Mouse (Mus musculus) myocyte (in vitro differentiated cells): ENCODE data around the gene Vmn2r12. TPM values are rescaled to one million over a fixed set of nuclear protein-coding genes. Genes with fewer than 3 reads are reported as not detected.
"Not testable (repeated sequence)": the region's sequence is repeated elsewhere in the genome, so short reads cannot be mapped to it uniquely, and the experiment has no call there.

ENCODE experiments used
- H3K27me3 ChIP-seq: one replicate; pipeline ENCODE4 v1.6.1; 2011; ENCODE audit not compliant: control insufficient read depth, insufficient read depth, insufficient read length
- H3K36me3 ChIP-seq: one replicate; pipeline ENCODE4 v1.6.1; 2011; ENCODE audit not compliant: control insufficient read depth, insufficient read depth
- H3K4me2 ChIP-seq: one replicate; pipeline ENCODE4 v1.6.1; 2011; ENCODE audit warnings: low read depth, control low read depth
- H3K4me3 ChIP-seq: one replicate; pipeline ENCODE4 v1.5.1; 2011; ENCODE audit warnings: mild to moderate bottlenecking, control low read depth, moderate library complexity
- H3K79me2 ChIP-seq: one replicate; pipeline ENCODE4 v1.6.1; 2011; ENCODE audit not compliant: control insufficient read depth, insufficient read depth
- H3ac ChIP-seq: one replicate; pipeline ENCODE4 v1.6.1; 2011; ENCODE audit not compliant: control insufficient read depth, insufficient read length
- CEBPB ChIP-seq: IDR thresholded peaks from 2 replicates; pipeline ENCODE4 v1.6.1; 2011; ENCODE audit warnings: mild to moderate bottlenecking, moderate library complexity; ENCODE audit not compliant: poor library complexity, insufficient read depth, severe bottlenecking
- E2F4 ChIP-seq: IDR thresholded peaks from one replicate; pipeline ENCODE4 v1.6.1; 2011; ENCODE audit warnings: mild to moderate bottlenecking, control low read depth, moderate library complexity; ENCODE audit not compliant: insufficient read depth
- MAX ChIP-seq: IDR thresholded peaks from one replicate; pipeline ENCODE4 v1.6.1; 2011; ENCODE audit warnings: low read depth, mild to moderate bottlenecking, control low read depth
- MYOD1 ChIP-seq, 3 experiments: IDR thresholded peaks; one replicate each; pipeline ENCODE4 v1.6.1; 2011; ENCODE audit warnings: control low read depth in 2 of 3, low read depth in 2 of 3, mild to moderate bottlenecking in 2 of 3, moderate library complexity in 1 of 3; ENCODE audit not compliant: insufficient read length in 2 of 3, control insufficient read depth in 1 of 3
- MYOG ChIP-seq, 3 experiments: IDR thresholded peaks; one replicate each; pipeline ENCODE4 v1.6.1; 2011; ENCODE audit warnings: control low read depth in 2 of 3, low read depth in 2 of 3, mild to moderate bottlenecking in 2 of 3; ENCODE audit not compliant: insufficient read length in 2 of 3, control insufficient read depth in 1 of 3, insufficient read depth in 1 of 3
- POLR2AphosphoS2 ChIP-seq: IDR thresholded peaks from one replicate; pipeline ENCODE4 v1.6.1; 2011; ENCODE audit warnings: low read depth, control low read depth; ENCODE audit not compliant: insufficient read length
- REST ChIP-seq: IDR thresholded peaks from one replicate; pipeline ENCODE4 v1.6.1; 2011; ENCODE audit warnings: mild to moderate bottlenecking, control low read depth, moderate library complexity; ENCODE audit not compliant: insufficient read depth, insufficient read length
- SRF ChIP-seq: IDR thresholded peaks from one replicate; pipeline ENCODE4 v1.6.1; 2011; ENCODE audit warnings: low read depth; ENCODE audit not compliant: control insufficient read depth, insufficient read length
- TCF12 ChIP-seq: IDR thresholded peaks from one replicate; pipeline ENCODE4 v1.6.1; 2011; ENCODE audit warnings: mild to moderate bottlenecking, control low read depth; ENCODE audit not compliant: poor library complexity, insufficient read depth, severe bottlenecking
- TCF3 ChIP-seq: IDR thresholded peaks from one replicate; pipeline ENCODE4 v1.6.1; 2011; ENCODE audit warnings: low read depth, control low read depth; ENCODE audit not compliant: insufficient read length
- USF1 ChIP-seq: IDR thresholded peaks from one replicate; pipeline ENCODE4 v1.6.1; 2011; ENCODE audit warnings: low read depth, mild to moderate bottlenecking, control low read depth, moderate library complexity
- polyA plus RNA-seq: library from polyadenylated mRNA; unstranded; fragments of >200 nt; fragmentation: generic; extraction: Trizol; gene quantifications from one replicate; pipeline ENCODE4 v1.2.1, GENCODE M21; 2012; ENCODE audit warnings: missing spikeins

The Vmn2r12 gene
- not detected for polyA plus RNA-seq

DNA sequence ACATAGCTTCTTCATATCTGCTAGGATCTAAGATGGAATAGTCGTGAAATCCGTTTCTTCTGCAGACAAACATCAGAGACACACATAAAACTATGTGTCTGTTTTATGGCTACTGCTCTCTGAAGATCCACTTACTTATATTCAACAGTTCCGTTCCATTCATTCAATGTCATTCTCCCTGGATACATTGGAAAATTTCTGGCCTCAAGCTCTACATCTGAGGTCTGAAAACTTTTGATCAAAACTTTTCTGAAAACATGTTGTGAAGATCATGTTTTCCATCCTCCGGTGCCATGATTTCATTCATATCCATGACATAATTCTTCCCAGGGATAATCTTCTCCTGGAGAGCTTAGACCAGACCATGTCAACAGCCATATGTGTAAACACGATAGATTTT, at the start of gene Vmn2r12:
Gene Vmn2r12 (minus strand): TSS at position 101 of the 400 bp plus-strand sequence.
- H3K4me3 ChIP-seq, H3ac ChIP-seq, H3K27me3 ChIP-seq, H3K36me3 ChIP-seq, H3K4me2 ChIP-seq, H3K79me2 ChIP-seq: not testable (repeated sequence)

DNA sequence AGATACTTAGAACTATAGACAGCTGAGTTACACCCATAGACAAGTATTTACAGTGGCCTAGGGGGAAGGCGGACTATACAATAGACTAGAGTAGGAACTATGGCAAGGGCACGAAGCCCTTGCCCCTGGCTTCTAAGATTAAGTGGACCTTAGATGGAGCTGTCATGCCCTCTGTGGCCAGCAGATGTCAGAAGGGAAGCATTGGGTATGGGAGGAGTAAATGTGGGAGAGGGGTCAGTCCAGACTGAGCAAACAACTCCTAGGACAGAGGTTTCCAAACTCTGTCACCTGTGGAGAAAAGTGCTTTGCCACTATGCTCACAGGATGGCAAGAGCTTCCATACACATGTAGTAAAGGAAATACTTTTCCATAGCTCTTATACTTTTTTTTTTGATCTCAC, 41.8 kb upstream of the Vmn2r12 start:
- Histone ChIP-seq H3K4me3 (no peak overlapping the region), H3K79me2 (no peaks in the 10 kb centered on the region), H3ac (no peak overlapping the region), H3K36me3 (no peaks in the 10 kb centered on the region), H3K27me3 (no peaks in the 10 kb centered on the region), H3K4me2 (no peak overlapping the region)
- TF ChIP-seq REST (no peak), E2F4 (no peak), TCF12 (no peak), POLR2AphosphoS2 (no peak), CEBPB (no peak)

DNA sequence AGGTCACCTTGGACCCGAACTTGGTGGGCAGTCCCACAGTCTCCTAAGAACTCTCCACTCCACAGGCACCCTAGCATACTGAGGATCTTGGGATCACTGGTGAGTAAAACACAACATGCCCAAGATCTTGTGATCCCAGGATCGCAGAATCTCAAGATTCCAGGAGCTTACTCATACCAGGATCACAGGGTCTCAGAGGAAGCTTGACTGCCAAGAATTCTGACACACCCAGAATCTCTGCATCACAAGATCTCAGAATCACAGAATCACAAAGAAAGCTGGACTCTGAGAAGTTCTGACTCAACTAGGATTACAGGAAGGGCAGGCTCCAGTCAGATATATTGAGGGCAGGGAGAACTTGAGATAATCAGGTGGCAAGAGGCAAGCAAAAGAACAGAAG, 39.0 kb upstream of the Vmn2r12 start:
- no peak for TF ChIP-seq TCF3
- no peak for TF ChIP-seq REST
- TF ChIP-seq SRF: no peak
- TF ChIP-seq CEBPB: no peak
- no peak for TF ChIP-seq TCF12
- TF ChIP-seq MYOG (IDR thresholded peaks at IDR 0.05; ENCODE audit: control insufficient read depth in 1 of 3, insufficient read depth in 1 of 3, insufficient read length in 2 of 3, low read depth in 2 of 3): no peak
- TF ChIP-seq USF1: no peak
- H3K36me3 ChIP-seq: no peaks in the 10 kb centered on the region
- no peak overlapping the region for H3K4me2 ChIP-seq
- no peaks in the 10 kb centered on the region for H3K27me3 ChIP-seq
- H3ac ChIP-seq: no peak overlapping the region
- H3K79me2 ChIP-seq: no peaks in the 10 kb centered on the region
- H3K4me3 ChIP-seq: no peak overlapping the region

DNA sequence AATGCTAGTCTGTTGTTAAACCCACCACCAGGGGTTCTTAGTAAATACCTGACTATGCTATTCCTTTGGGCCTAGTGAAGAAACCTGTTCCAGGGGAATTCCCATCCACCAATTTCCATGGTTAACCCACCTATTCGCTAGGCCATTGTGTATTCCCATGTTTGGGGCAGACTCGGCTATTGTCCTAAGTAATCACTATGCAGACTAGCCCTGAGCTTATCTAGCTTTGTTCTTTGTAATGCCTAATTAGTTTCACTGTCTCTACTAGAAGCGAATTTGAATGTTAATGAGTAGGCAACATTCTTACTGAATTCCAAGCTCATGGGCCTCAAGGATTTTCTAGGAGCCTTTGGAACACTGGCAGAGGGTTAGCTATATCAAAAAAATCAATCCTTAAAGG, 1.3 kb downstream of the Vmn2r12 start:
- not testable (repeated sequence) for H3K36me3 ChIP-seq, H3K27me3 ChIP-seq, H3K4me3 ChIP-seq, H3K79me2 ChIP-seq, H3K4me2 ChIP-seq, H3ac ChIP-seq

DNA sequence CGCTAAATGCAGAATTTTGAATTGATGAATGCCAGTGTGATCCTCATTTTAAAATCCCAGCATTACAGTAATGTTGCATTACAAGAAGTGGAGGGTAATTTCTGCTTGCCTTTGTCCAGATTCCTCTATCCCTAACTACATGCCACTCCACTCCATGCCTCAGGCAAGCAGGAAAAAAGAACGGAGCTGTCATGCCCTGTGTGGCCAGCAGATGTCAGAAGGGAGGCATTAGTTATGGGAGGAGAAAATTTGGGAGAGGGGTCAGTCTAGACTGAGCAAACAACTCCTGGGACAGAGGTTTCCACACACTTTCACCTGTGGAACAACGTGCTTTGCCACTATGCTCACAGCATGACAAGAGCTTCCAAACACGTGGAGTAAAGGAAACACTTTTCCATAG, 25.7 kb downstream of the Vmn2r12 start:
- not testable (repeated sequence) for H3K27me3 ChIP-seq, H3K36me3 ChIP-seq, H3ac ChIP-seq, H3K79me2 ChIP-seq, H3K4me2 ChIP-seq, H3K4me3 ChIP-seq

DNA sequence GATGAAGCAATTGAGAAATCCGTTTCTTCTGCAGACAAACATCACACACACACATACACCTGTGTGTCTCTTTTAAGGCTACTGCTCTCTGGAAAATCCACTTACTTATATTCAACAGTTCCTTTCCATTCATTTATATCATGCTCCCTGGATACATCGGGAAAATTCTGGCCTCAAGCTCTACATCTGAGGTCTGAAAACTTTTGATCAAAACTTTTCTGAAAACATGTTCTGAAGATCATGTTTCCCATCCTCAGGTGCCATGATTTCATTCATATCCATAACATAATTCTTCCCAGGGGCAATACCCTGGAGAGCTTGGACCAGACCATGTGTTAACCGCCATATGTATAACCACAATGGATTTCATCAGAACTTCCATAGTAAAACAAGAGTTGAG, 38.3 kb downstream of the Vmn2r12 start, which contains the start of gene Vmn2r11:
Gene Vmn2r11 (minus strand): TSS at position 101 of the 400 bp plus-strand sequence.
- H3K79me2 ChIP-seq, H3K27me3 ChIP-seq, H3K4me2 ChIP-seq, H3ac ChIP-seq, H3K4me3 ChIP-seq, H3K36me3 ChIP-seq: not testable (repeated sequence)

DNA sequence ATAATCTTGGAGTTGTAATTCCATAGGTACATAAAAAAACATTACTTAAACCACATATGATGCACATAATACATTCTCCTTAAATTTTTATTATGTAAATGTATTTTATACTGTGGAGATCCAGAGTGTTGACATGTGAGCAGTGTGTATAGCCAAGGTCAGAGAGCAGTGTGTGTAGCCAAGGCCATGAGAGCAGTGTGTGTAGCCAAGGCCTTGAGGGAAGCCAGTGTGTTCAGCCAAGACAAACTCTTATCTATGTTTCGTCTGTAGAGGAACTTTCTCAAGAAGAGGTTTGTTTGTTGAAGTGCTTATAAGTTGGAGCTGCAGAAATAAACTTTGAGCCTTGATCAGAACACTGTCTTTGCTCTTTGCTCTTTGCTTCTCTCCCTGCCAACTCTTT, 42.5 kb downstream of the Vmn2r12 start:
- Histone ChIP-seq H3K27me3 (no peaks in the 10 kb centered on the region), H3K4me2 (no peak overlapping the region), H3K36me3 (no peaks in the 10 kb centered on the region), H3K4me3 (no peak overlapping the region), H3K79me2 (no peaks in the 10 kb centered on the region), H3ac (no peak overlapping the region)
- no peak for TF ChIP-seq TCF12
- no peak for TF ChIP-seq MYOG (IDR thresholded peaks at IDR 0.05; ENCODE audit: control insufficient read depth in 1 of 3, insufficient read depth in 1 of 3, insufficient read length in 2 of 3, low read depth in 2 of 3)
- TF ChIP-seq REST: no peak
- no peak for TF ChIP-seq MAX
- no peak for TF ChIP-seq USF1
- TF ChIP-seq MYOD1 (IDR thresholded peaks at IDR 0.05; ENCODE audit: control insufficient read depth in 1 of 3, insufficient read length in 2 of 3, low read depth in 2 of 3): no peak
- TF ChIP-seq SRF: no peak
- no peak for TF ChIP-seq E2F4
- no peak for TF ChIP-seq CEBPB
- TF ChIP-seq POLR2AphosphoS2: no peak
- no peak for TF ChIP-seq TCF3

Other genes starting within 250 kb of the Vmn2r12 start
- gene Vmn2r9, start 245.3 kb downstream of the Vmn2r12 start, polyA plus RNA-seq: not detected
- gene Vmn2r10, start 91.4 kb downstream of the Vmn2r12 start, polyA plus RNA-seq: not detected
- gene Vmn2r11, start 38.4 kb downstream of the Vmn2r12 start, polyA plus RNA-seq: not detected
- 0.04 TPM for gene Vmn2r13, start 94.2 kb upstream of the Vmn2r12 start, polyA plus RNA-seq
- gene Vmn2r14, start 126.8 kb upstream of the Vmn2r12 start, polyA plus RNA-seq: not detected
- gene Vmn2r15, start 199.7 kb upstream of the Vmn2r12 start, polyA plus RNA-seq: not detected
- not detected for gene Vmn2r16, start 232.2 kb upstream of the Vmn2r12 start, polyA plus RNA-seq